ENCODE assay signal across 9 mouse cellular contexts in the genomic region with DNA sequence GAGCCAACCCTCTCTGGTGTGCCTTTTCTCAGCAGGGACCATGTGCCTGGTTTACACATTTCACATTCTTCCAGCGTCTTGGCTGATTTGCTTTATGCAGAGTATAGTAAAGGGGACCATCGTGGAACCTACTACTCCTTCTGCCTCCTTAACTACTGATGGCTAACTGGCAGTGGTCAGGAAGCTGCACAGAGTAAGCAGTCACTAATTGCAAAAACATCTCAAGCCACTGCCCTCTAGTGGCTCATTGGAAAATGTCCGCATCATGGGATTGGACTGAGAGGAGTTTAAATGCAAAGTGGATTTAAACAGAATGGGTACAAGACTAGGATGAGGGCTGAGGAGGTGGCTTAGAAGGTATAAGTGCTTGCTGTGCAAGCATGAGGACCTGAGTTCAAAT. TPM values are rescaled to one million over a fixed set of nuclear protein-coding genes. Genes with fewer than 3 reads are reported as not detected.
DNase-seq lines count a peak whose midpoint lies in the region; ATAC-seq and TF ChIP-seq lines count a peak whose summit lies in the region.
"Had no signal": no experiment of that assay in that cellular context is flagged by ENCODE, and none has a peak within 500 bp of the region (broad histone marks: within the 10 kb centered on the region; RNA-seq: fewer than 3 reads in every experiment).

No protein-coding gene starts in this region.

- no peaks in the 10 kb centered on the region for H3K36me3 ChIP-seq in hindbrain, postnatal 0 days (ENCODE audit: insufficient read depth, low read length)
- no peaks in the 10 kb centered on the region for H3K36me3 ChIP-seq in limb, embryonic 12.5 days
- H3K36me3 ChIP-seq: limb, embryonic 15.5 days had no signal

- no peak overlapping the region for H3K4me2 ChIP-seq in hindbrain, postnatal 0 days (ENCODE audit: low read depth, low read length)
- H3K4me2 ChIP-seq in limb, embryonic 12.5 days = no peak overlapping the region
- H3K4me2 ChIP-seq: limb, embryonic 15.5 days had no signal

- H3K4me1 ChIP-seq in hindbrain, postnatal 0 days (ENCODE audit: insufficient read depth, low read length) = no peaks in the 10 kb centered on the region
- peaks cover 19% of the 10 kb centered on the region for H3K4me1 ChIP-seq in limb, embryonic 12.5 days (replicated peaks)

- H3K27me3 ChIP-seq in hindbrain, postnatal 0 days (ENCODE audit: insufficient read depth, low read length) = no peaks in the 10 kb centered on the region
- 0 out of 2 replicates have a peak, but pooled peaks cover 3% of the 10 kb centered on the region for H3K27me3 ChIP-seq in limb, embryonic 12.5 days

- ATAC-seq in hindbrain, postnatal 0 days = peak; percentile 66
- 0 out of 2 replicates have a peak, but pooled peaks have one; percentile 23 for ATAC-seq in limb, embryonic 12.5 days (ENCODE audit: insufficient number of reproducible peaks, insufficient read depth, low FRiP score, low TSS enrichment, low read depth)

- peak; percentile 81 for TF ChIP-seq CTCF in hindbrain, postnatal 0 days (IDR thresholded peaks at IDR 0.05; ENCODE audit: low read depth)

- no peak overlapping the region for H3K9ac ChIP-seq in hindbrain, postnatal 0 days (replicated peaks; ENCODE audit: low read length)
- H3K9ac ChIP-seq in limb, embryonic 12.5 days (replicated peaks) = no peak overlapping the region
- H3K9ac ChIP-seq: limb, embryonic 15.5 days had no signal

- WGBS in hindbrain, postnatal 0 days = 14% methylated on average over 3 of the region's 3 CpGs
- 15% methylated on average over 3 of the region's 3 CpGs for WGBS in limb, embryonic 12.5 days

- no peak overlapping the region for H3K27ac ChIP-seq in hindbrain, postnatal 0 days
- H3K27ac ChIP-seq in limb, embryonic 12.5 days = no peak overlapping the region
- H3K27ac ChIP-seq: limb, embryonic 15.5 days had no signal

- no peaks in the 10 kb centered on the region for H3K9me3 ChIP-seq in hindbrain, postnatal 0 days (ENCODE audit: low read length)
- H3K9me3 ChIP-seq in limb, embryonic 12.5 days = no peaks in the 10 kb centered on the region
- H3K9me3 ChIP-seq: limb, embryonic 15.5 days had no signal

- H3K4me3 ChIP-seq in hindbrain, postnatal 0 days (ENCODE audit: low read length) = no peak overlapping the region
- H3K4me3 ChIP-seq in limb, embryonic 12.5 days (replicated peaks) = no peak overlapping the region
- H3K4me3 ChIP-seq: limb, embryonic 15.5 days had no signal

- peak; percentile 37 for DNase-seq in adrenal gland, postnatal 10 days
- no peak for DNase-seq in adrenal gland, adult 2 months
- DNase-seq in A20 (ENCODE audit: low read depth, low spot score) = peak; percentile 46
- peak; percentile 83 for DNase-seq in embryo, embryonic 10.5 days (ENCODE audit: low spot score)
- peak; percentile 75 for DNase-seq in hindbrain, postnatal 0 days (ENCODE audit: low spot score)
- peak; percentile 81 for DNase-seq in retina, embryonic 14.5 days (ENCODE audit: low spot score)
- no peak for DNase-seq in testis, postnatal 10 days (ENCODE audit: low spot score)

RNA-seq across cellular contexts. Expression of a gene that starts 14.7 kb away (rescaled TPM):
- total RNA-seq in adrenal gland, postnatal 10 days (2021) = 1 to 10 TPM; 2.2 to 3.8 TPM
- total RNA-seq in adrenal gland, adult 2 months (2021) = under 1 TPM; 0.76 to 0.84 TPM
- polyA plus RNA-seq in adrenal gland, adult 2 months (2012; rRNA removed) = 0.16 and 0.39 TPM in 2 replicates
- not detected in 2 replicates for total RNA-seq in hindbrain, postnatal 0 days (2014; rRNA removed)
- 0.11 and 0.15 TPM in 2 replicates for polyA plus RNA-seq in hindbrain, postnatal 0 days (2015; fragmentation: Nextera tagmentation; extraction: Ambion mirVana)
- 0.36 and 0.87 TPM in 2 replicates for polyA plus RNA-seq in limb, embryonic 12.5 days (2016; fragmentation: Nextera tagmentation; extraction: Ambion mirVana)

Comparison
In these comparisons a context has a peak if more than half of its experiments do, and no peak if none do; other contexts are left out.
1. DNase-seq: peak in adrenal gland, postnatal 10 days (single experiment), A20 (single experiment), embryo, embryonic 10.5 days (single experiment), hindbrain, postnatal 0 days (single experiment) and retina, embryonic 14.5 days (single experiment); none in adrenal gland, adult 2 months (single experiment) and testis, postnatal 10 days (single experiment).